Mouse (Mus musculus): ENCODE data around the gene Atp1a1.

GRCm38 (mm10) chr3:101628255-101628654 lies 23.8 kb upstream of the Atp1a1 start:
- no peak for TF ChIP-seq CTCF (IDR thresholded peaks at IDR 0.05; ENCODE audit: insufficient read depth, low read depth, low read length)
- TF ChIP-seq POLR2A (IDR thresholded peaks at IDR 0.05; ENCODE audit: insufficient read depth, low read depth, low read length), result no peak
